Mouse (Mus musculus) R1 (cell line): Measurements from ENCODE around the gene Ccl28.
"Not testable (repeated sequence)": the region's sequence is repeated elsewhere in the genome, so short reads cannot be mapped to it uniquely, and the experiment has no call there.

Source experiments
- DNase-seq: peaks from one replicate; pipeline ENCODE4 v3.0.0-alpha.2; 2018; ENCODE audit warnings: low read depth, low spot score

The Ccl28 gene

DNA sequence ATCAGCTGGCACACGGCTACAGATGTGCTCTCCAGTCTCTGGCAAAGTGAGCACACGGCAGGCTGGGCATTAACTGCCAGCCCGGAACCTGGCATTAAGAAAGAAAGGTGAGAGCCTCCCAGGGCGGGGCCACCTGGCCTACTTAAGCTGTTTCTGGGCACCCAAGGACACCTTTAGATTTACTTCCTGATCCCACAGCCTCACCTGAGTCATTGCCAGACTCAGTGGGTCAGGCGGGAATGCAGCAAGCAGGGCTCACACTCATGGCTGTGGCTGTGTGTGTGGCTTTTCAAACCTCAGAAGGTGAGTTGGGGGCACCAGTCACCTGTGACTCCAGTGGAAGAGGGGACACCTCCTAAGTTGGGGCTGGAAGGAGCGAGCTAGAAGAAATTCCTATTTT lies at the start of gene Ccl28:
Gene Ccl28 (plus strand): TSS at position 186 of the 400 bp plus-strand sequence.
- DNase-seq = no peak

DNA sequence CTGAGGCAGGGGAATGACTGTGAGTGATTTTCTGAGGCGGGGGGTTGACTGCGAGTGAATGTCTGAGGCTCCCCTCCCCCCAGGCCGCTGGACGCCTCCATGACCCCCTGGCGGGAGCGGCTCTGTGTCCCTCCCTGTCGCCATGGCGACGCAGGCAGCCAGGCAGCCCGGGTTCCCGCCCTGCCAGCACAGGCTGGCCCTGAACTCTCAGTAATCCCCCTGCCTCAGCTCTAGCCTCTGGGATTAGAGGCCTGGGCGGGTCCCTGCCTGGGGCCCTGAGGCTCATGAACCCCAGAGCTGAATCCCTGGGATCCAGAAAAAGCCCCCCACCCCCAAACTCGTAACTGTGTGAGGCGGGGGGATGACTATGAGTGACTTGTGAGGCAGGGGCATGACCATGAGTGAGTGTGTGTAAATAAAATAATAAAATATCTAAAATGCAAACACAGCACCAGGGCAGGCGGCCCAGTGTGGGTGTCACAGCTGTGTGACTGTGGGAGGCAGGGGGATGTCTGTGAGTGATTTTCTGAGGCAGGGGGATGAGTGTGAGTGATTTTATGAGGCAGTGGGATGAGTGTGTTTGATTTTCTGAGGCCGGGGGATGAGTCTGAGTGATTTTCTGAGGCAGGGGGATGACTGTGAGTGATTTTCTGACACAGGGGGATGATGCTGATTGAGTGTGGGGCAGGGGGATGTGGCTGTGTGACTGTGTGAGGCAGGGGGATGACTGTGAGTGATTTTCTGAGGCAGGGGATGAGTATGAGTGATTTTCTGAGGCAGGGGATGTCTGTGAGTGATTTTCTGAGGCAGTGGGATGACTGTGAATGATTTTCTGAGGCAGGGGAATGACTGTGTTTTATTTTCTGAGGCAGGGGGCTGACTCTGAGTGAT lies 27.1 kb upstream of the Ccl28 start:
- DNase-seq = not testable (repeated sequence)

DNA sequence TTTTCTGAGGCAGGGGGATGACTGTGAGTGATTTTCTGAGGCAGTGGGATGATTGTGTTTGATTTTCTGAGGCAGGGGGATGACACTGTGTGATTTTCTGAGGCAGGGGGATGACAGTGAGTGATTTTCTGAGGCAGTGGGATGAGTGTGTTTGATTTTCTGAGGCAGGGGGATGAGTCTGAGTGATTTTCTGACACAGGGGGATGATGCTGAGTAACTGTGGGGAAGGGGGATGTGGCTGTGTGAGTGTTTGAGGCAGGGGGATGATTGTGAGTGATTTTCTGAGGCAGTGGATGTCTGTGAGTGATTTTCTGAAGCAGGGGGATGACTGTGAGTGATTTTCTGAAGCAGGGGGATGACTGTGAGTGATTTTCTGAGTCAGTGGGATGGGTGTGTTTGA lies 25.2 kb upstream of the Ccl28 start:
- not testable (repeated sequence) for DNase-seq

DNA sequence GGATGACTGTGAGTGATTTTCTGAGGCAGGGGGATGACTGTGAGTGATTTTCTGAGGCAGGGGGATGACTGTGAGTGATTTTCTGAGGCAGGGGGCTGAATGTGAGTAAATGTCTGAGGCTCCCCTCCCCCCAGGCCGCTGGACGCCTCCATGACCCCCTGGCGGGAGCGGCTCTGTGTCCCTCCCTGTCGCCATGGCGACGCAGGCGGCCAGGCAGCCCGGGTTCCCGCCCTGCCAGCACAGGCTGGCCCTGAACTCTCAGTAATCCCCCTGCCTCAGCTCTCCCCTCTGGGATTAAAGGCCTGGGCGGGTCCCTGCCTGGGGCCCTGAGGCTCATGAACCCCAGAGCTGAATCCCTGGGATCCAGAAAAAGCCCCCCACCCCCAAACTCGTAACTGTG lies 24.6 kb upstream of the Ccl28 start:
- not testable (repeated sequence) for DNase-seq

DNA sequence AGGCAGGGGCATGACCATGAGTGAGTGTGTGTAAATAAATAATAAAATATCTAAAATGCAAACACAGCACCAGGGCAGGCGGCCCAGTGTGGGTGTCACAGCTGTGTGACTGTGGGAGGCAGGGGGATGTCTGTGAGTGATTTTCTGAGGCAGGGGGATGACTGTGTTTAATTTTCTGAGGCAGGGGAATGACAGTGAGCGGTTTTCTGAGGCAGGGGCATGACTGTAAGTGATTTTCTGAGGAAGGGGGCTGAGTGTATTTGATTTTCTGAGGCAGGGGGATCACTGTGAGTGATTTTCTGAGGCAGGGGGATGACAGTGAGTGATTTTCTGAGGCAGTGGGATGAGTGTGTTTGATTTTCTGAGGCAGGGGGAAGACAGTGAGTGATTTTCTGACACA lies 24.1 kb upstream of the Ccl28 start:
- not testable (repeated sequence) for DNase-seq

DNA sequence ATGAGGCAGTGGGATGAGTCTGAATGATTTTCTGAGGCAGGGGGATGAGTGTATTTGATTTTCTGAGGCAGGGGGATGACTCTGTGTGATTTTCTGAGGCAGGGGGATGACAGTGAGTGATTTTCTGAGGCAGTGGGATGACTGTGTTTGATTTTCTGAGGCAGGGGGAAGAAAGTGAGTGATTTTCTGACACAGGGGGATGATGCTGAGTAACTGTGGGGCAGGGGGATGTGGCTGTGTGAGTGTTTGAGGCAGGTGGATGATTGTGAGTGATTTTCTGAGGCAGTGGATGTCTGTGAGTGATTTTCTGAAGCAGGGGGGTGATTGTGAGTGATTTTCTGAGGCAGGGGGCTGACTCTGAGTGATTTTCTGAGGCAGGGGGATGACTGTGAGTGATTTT lies 23.5 kb upstream of the Ccl28 start:
- not testable (repeated sequence) for DNase-seq

DNA sequence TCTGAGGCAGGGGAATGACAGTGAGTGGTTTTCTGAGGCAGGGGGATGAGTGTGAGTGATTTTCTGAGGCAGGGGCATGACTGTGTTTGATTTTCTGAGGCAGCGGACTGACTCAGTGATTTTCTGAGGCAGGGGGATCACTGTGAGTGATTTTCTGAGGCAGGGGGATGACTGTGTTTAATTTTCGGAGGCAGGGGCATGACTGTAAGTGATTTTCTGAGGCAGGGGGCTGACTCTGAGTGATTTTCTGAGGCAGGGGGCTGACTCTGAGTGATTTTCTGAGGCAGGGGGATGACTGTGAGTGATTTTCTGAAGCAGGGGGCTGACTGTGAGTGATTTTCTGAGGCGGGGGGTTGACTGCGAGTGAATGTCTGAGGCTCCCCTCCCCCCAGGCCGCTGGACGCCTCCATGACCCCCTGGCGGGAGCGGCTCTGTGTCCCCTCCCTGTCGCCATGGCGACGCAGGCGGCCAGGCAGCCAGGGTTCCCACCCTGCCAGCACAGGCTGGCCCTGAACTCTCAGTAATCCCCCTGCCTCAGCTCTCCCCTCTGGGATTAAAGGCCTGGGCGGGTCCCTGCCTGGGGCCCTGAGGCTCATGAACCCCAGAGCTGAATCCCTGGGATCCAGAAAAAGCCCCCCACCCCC lies 20.8 kb upstream of the Ccl28 start:
- not testable (repeated sequence) for DNase-seq

DNA sequence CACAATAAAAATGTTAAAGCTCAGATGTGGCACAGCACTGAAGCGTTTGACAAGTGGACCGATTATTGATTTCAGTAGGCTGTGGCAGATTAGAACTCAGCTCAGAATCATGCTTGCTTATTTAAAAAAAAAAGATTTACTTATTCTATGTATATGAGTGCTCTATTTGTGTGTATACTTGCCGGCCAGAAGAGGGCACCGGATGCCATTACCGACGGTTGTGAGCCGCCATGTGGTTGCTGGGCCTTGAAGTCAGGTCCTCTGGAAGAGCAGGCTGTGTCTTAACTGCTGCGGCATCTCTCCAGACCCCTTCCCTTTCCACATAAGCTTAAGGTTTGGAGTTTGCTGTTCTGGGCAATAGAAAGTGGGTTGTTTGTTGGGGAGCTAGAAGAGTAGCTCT lies 19.7 kb upstream of the Ccl28 start:
- DNase-seq = not testable (repeated sequence)

DNA sequence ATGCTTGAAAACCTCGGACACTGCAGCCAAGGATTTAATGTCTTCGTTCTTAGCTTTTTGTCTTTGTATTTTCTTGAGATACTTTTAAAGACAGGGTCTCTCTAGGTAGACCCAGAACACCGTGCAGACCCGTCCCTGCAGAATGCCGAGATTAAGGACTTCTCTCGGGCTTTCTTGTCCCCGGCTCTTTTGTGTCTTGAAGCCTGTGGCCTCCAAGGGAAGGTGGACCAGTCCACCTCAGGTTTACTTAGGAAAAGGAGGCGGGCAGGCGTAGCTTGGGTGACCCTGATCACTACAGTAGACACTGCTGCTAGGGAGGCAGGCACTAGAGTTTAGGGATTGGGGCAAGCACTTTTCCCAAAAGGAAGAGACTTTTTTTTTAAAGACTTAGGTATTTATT lies 19.3 kb upstream of the Ccl28 start:
- DNase-seq = not testable (repeated sequence)

DNA sequence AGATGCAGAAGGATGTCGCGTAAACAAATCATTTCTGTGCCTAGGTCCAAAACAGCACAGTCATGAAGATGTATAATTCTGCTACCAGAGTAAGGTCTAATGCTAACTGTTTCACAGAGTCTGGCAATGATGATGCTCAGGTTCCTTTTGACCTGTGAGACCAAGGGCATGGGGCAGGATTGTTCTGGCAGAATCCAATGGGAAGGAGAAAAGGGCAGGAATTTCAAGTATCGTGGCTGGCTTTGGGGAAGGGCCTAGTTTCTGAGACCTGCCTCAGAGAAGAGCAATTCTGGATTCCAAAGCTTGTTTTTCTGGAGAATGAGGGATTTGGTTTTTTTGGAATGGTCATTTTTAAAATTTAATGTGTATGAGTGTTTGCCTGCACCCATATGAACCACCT lies 4.8 kb upstream of the Ccl28 start:
- DNase-seq = no peak

DNA sequence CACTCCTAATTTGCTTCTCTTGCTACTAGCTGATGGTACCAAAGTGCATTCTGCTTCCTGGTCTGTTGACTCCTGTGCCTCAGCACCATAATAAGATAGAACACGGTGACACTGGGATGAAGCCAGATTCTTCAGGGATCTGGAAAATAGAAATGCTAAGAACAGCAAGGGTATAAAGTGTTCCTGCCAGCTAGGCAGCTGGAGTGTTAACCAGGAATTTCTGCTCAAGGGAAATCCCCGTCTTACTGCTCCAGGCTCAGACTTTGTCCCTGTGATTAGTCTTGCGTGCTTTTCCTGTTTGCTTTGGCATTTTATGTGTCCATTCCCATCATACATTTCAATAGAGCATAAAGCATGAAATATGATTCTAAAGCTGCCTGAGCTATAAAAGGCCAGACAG lies 3.9 kb upstream of the Ccl28 start:
- DNase-seq = no peak

DNA sequence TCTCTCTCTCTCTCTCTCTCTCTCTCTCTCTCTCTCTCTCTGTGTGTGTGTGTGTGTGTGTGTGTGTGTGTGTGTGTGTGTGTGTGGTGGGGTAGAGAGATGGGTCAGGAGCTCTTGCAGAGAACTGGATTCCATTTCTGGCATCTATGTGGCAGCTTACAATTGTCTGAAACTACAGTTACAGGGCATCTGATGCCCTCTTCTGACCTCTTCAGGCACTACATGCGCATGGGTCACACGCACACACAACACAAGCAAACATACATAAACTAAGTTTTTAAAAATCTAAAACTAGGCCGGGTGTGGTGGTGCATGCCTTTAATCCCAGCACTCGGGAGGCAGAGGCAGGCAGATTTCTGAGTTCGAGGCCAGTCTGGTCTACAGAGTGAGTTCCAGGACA lies 2.3 kb downstream of the Ccl28 start:
- not testable (repeated sequence) for DNase-seq

DNA sequence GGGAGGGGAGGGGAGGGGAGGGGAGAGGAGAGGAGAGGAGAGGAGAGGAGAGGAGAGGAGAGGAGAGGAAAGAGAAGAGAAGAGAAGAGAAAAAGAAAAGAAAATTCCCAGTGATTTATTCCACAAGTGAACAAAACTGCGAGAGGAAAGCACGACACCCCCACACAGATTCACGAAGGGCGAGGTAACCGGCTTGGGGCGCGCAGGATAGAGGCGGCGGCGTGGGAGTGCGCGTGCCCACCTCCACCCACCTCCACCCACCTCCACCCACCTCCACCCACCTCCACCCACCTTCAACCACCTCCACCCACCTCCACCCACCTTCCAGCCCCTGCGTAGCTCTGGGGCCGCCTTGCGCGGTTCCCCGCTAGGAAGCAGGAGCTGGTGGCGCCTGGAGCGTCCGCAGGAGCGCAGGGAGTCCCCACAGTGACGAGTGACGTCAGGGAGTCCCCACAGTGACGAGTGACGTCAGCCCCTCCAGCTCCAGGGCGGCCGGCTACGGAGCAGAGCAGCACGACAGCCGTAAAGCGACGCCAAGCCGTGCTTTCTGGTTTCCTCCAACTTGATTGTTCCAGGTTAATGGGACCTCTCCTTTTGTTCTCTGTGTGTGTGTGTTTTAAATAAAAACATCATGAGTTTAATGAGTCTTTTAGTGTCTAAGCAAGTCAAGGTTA lies 8.0 kb downstream of the Ccl28 start:
- peak; percentile 96 for DNase-seq

DNA sequence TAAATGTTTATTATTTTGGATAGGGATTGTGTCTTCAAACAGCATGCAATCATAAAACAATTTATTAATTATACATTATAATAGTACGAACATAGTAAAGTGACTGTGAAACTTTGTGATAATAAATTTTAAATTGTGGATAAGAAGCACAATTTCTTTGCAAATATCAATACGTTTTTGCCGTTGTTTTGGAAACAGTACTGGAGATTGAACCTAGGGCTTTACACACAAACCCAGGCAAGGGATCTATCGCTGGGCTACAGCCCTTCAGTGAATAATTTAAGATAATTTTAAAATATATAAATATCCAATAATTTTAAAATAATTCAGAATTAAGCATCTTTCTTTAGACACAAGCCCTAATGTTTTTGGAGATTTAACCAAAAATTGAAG lies 8.5 kb downstream of the Ccl28 start:
- DNase-seq = no peak

DNA sequence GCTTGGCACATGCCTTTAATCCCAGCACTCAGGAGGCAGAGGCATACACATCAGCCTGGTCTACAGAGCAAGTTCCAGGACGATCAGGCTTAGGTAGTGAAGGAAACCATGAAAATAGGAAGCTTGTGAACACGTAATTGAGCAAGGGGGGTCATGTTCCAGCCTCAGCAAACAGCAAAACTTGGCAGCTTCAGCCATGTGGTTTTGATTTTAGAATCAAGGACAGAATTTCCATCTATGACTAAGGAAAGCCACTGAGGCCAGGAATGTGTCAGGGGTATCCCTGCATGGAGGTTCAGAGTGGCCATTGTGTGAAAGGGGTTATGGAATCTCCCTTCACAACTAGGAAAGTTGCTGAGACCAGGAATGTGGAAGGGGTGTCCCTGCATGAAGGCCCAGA lies 11.9 kb downstream of the Ccl28 start:
- DNase-seq = no peak

DNA sequence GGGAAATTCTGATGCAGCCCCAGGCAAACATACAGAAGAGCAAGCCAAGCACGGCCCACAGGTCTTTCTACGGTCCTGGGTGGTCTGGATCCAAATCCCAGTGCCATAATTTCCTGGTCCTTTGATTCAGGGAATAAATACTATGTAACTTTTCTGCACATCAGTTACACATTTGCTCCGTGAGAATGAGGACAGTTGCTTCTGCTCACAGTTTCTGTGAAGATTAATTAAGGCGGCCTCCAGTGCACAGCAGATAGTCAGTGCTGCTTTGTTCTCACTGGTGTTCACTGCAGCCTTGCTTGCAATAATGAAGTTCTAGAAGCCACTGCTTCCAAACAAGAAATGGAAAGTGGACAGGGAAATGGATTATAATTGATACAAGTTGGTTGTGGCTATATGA lies 14.2 kb downstream of the Ccl28 start:
- DNase-seq = no peak

DNA sequence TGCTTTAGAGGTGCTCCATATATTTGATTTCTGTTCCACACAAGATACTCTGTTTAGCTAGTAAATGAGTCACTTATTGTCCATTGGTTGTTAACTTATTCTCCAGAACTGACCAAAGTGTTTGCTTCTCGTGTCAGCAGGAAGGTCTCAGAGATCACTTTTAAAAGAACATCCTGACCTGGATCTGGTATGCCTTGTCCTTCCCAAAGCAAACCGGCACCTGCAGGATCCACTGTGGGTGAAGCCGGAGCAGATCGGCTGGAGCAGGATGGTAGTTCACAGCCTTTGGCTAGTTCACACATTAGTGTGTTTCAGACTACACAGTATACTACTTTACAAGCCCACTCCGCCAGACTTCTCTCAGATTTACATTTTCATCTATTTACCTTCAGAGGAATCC lies 14.8 kb downstream of the Ccl28 start:
- no peak for DNase-seq

DNA sequence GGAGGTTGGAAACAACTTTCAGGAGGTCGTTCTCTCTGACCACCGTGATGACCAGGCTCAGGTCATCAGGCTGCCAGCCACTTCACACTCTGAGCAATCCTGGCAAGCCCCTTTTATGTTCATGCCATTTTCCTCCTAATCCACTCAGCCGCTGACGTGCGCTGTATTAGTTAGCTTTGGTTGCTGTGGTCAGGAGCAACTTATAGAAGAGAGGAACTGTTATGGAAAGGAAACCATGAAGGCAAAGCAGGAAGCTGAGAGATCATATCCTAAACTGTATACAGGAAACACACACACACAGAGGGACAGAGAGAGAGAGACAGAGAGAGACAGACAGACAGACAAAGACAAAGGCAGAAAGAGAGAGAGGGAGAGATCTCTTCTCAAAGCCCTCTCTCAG lies 15.7 kb downstream of the Ccl28 start:
- DNase-seq = no peak

DNA sequence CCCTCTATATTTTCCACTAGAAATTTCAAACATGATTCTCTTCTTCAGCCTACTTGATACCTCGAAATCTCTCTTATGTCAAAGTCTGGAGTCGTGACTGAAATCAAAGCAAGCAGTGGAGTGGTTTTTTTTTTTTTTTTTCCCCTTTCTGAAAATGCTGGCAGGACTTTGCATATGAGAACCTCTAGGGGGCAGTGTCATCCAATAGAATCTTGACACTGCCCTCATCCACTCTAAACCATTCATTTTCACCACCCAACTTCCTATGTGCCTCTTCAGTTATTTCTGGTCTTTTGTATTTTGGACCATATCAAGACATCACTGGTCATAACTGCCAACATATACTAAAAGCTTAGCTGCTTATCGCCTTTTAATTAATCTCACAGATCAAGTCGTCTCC lies 16.9 kb downstream of the Ccl28 start:
- DNase-seq = peak; percentile 44

DNA sequence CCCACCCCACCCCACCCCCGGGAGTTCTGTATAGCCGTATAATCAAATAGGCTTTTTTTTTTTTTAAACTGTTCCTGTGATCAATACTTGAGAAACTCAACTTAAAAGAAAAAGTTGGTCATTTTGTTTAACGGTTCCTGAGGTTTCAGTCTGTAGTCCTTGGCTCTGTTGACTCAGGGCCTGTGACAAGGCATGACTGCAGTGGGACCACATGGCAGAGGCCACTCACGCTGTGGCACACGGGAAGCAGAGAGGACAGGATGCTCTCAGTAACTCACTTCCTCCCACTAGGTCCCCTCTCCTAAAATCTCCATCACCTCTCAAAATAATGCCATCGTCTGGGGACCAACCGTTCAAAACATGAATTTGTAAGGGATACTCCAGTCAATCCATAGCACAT lies 17.5 kb downstream of the Ccl28 start:
- DNase-seq = no peak

DNA sequence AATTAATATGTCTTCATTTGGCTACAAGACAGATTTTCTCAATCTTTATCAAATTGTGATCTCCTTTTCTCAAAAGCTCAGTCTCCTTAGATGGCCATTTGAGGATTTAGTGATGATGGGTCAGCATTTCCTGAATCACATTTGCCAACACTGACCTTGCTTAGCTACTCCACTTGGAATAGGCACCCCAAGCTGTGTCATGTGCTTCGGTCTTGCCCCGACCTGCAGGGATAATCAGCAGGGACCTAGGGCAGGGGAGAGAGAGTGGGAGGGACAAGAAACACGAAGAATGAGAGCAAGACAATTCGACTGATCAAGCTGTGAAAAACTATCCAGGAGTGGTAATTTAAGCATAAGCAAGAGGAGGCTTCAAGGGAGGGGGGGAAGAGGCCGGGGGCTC lies 21.1 kb downstream of the Ccl28 start:
- DNase-seq = no peak

DNA sequence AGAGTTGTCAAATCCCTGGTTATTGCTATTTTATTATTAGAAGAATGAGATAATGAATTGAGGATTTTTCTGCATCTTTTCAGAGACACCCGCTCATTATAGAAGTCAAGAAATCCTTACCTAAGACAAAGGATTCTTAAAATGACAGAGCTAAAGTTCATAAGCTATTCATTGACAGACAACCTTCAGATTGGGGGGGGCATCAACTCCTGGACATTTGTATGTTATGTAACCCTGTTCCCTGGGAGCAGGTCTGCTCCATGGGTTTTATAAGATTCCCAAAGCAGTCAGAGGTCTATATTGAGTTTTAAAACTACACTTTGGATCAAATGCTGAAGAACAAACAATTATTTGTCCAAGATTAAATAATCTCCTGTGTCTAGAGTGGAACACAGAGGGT lies 22.9 kb downstream of the Ccl28 start:
- DNase-seq = no peak
